Mouse (Mus musculus): ENCODE results near the gene Senp3. TPM values are rescaled to one million over a fixed set of nuclear protein-coding genes. Genes with fewer than 3 reads are reported as not detected.
"Not testable (repeated sequence)": the region's sequence is repeated elsewhere in the genome, so short reads cannot be mapped to it uniquely, and the experiment has no call there.

The Senp3 gene
- total RNA-seq, 2 experiments from 2014 or later = 69.0 to 79.8 TPM

GRCm38 (mm10) chr11:69706775-69707479, 25.0 kb upstream of the Senp3 start:
- DNase-seq (ENCODE audit: low spot score in 2 of 2) = peak; percentile 50 to 57

DNA sequence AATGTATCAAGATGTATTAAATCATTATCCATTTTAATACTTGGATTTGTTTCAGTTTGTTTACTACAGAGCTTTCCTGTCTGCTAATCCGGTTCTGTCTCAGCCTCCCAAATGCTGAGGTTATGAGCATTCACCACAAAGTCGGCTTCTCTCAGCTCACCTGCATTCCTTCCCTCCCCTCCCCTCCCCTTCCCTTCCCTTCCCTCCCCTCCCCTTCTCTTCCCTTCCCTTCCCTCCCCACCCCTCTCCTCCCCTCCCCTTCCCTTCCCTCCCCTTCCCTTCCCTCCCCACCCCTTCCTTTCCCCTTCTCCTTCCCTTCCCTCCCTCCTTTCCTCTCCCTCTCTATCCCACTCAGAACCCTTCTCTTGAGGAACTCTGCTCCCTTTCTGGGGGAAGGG, 22.7 kb upstream of the Senp3 start:
- DNase-seq (ENCODE audit: low spot score in 2 of 2) = no peak

- no peak for DNase-seq (ENCODE audit: low spot score in 2 of 2)
Measured at GRCm38 (mm10) chr11:69703814-69704612, 22.1 kb upstream of the Senp3 start.

GRCm38 (mm10) chr11:69703381-69703780, 21.5 kb upstream of the Senp3 start:
- DNase-seq (ENCODE audit: low spot score in 2 of 2) = not testable (repeated sequence)

DNA sequence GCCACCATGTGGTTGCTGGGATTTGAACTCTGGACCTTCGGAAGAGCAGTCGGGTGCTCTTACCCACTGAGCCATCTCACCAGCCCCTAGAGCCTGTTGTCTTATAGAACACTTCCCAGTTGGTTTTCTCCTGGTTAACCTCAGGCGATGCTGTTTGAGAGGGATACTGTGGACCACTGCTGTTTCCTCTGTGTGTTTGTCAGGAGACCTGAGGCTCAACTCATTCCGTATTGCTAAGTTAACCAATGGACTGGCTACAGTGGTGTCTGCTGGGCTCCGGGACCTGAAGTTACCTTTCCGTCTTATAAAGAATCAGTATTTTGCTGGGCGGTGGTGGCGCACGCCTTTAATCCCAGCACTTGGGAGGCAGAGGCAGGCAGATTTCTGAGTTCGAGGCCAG, 21.0 kb upstream of the Senp3 start:
- DNase-seq (ENCODE audit: low spot score in 2 of 2) = not testable (repeated sequence)

DNA sequence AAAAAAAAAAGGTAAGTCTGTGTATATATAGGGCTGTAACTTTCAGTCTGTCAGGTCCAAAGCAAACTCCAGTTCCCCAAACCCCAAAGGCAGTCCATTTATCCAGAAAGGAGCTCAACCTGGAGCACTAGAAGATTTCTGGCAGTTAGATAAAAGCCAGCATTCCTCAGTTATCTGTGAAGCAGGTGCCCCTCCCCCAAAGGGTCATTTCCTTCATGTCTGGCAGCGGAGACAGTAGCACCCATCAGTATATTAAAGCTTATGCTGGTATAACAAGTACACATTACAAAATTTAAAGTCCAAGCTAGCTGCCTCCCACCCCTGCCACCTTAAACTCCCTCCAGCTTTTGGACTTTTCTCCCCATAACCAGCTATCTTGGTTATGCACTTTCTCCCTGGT, 17.7 kb upstream of the Senp3 start:
- no peak for DNase-seq (ENCODE audit: low spot score in 2 of 2)

GRCm38 (mm10) chr11:69698574-69698973, 16.7 kb upstream of the Senp3 start:
- no peak for DNase-seq (ENCODE audit: low spot score in 2 of 2)

GRCm38 (mm10) chr11:69697396-69697795, 15.5 kb upstream of the Senp3 start:
- no peak for DNase-seq (ENCODE audit: low spot score in 2 of 2)

GRCm38 (mm10) chr11:69695361-69696181, 13.7 kb upstream of the Senp3 start, which contains the start of the genes Tnfsf12 and Tnfsfm13:
TSS of gene Tnfsf12 (minus strand) at chr11:69695849.
TSS of gene Tnfsfm13 (minus strand) at chr11:69696098.
- peak; percentile 72 to 77 for DNase-seq (ENCODE audit: low spot score in 2 of 2)

DNA sequence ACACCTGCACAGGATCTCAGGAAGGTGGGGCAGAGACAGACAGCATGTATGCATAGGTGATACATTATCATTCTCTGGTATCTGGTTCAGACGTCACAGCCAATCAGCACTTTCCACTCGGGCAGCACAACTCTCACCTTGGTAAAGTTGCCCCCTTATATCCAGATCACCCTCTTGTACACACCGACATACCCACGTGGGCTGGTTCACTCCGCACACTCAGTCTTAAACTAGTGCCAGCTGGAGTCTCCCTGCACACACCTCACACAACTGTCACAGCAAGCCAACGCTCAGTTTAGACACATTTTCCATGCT, 13.1 kb upstream of the Senp3 start:
- DNase-seq (ENCODE audit: low spot score in 2 of 2) = no peak

GRCm38 (mm10) chr11:69693421-69693965, 11.6 kb upstream of the Senp3 start:
- no peak for DNase-seq (ENCODE audit: low spot score in 2 of 2)

- DNase-seq (ENCODE audit: low spot score in 2 of 2) = no peak
Measured at GRCm38 (mm10) chr11:69692863-69693262, 11.0 kb upstream of the Senp3 start.

DNA sequence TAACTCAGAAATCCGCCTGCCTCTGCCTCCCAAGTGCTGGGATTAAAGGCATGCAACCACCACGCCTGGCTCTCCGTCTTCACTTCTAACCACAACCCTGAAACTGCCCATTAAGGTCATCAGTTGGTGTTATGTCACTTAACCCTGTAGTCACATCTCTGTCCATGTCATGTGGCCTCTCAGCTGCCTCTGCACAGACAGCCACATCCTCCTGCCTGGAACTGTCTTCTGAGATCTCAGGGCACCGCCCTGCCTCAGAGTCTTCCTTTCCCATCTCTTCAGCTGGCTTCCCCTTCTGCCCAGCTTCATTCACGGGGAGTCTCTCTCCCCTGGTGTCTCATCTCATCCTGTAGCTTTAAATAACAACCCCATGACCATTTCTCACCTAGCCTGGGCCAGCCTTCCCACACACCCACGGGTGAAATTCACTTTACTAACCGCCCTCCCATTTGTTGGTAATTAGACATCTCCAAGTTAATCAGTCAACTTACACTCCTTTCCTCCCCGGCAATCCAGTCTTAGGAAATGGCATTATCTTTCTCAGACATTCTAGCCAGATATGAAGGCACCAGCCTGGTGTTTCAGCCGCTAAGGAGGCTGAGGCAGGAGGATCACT, 10.4 kb upstream of the Senp3 start:
- DNase-seq (ENCODE audit: low spot score in 2 of 2) = no peak

DNA sequence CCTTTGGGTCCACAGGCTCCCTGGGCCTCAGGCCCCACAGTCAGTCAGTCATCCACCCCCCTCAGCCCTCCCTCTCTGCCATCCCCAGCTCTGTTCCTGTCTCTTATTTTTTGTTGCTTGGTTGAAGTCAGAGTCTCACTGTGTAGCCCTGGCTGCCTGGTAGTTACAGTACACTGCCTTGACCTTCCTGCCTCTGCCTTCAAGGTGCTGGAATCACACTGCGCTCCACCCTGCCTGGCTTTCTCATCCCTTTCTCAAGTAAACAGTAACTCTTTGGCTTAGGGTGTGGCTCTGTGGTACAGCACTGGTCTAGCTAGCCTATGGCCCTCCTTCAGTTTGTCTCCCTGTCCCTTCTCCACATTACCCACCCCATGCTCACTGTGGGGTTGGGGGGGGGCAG, 8.0 kb upstream of the Senp3 start:
- no peak for DNase-seq (ENCODE audit: low spot score in 2 of 2)

DNA sequence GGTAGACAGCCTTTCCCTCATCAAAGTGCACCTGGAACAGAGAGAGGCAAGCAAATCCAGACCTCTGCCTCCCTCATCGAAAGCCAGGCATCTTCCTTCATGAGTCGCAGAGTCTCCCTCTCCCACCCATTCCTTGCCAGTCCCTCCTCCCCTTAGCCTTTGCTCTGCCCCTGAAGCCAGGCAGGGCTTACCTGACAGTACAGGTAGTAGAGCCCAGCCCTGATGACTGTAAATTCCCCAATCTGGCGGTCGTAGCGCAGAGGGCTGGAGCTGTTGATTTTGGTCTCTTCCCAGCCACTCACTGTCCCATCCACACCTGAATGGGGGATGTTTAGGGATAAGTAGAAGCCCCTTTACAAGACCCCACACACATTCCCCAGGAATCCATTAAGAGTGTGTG, 5.2 kb upstream of the Senp3 start:
- DNase-seq (ENCODE audit: low spot score in 2 of 2) = no peak

GRCm38 (mm10) chr11:69686377-69686776, 4.5 kb upstream of the Senp3 start:
- peak in 1 of 2 experiments; percentile 61 for DNase-seq (ENCODE audit: low spot score in 2 of 2)

DNA sequence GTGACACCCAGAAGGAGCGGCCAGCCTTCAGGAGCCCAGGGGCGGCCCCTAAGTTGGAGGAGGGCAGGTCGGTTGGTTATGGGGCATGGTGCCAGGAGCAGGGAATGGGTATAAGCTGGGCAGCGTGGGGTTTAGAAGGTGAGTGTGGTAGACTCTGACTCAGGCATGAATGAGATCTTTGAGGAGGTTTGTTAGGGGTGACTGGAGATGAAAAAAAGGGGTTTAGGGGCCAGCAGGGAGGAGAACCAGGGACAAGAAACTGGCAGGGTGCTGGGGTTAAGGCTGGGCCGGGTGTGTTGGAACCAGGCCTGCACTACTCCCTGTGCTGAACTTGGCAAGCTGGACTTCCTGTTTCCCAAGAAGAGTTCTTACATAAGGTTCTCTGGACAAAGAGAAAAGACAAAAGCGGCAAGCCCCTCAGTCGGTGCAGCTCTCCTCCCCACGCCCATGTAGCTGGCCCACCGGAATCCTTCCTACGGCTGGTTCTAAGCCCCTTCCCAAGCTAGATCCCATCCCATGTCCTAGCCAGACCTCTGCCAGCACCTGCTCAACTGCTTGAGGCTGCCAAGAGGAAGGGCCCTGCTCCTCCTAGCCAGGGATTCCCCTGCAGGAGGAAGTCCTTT, 3.8 kb upstream of the Senp3 start, which contains the start of gene Tnfsf13:
Gene Tnfsf13 (minus strand): TSS at position 259 of the 623 bp plus-strand sequence.
- peak in 1 of 2 experiments; percentile 45 for DNase-seq (ENCODE audit: low spot score in 2 of 2)

GRCm38 (mm10) chr11:69684936-69685335, 3.1 kb upstream of the Senp3 start:
- no peak for DNase-seq (ENCODE audit: low spot score in 2 of 2)

GRCm38 (mm10) chr11:69684128-69684745, 2.4 kb upstream of the Senp3 start:
- no peak for DNase-seq (ENCODE audit: low spot score in 2 of 2)

DNA sequence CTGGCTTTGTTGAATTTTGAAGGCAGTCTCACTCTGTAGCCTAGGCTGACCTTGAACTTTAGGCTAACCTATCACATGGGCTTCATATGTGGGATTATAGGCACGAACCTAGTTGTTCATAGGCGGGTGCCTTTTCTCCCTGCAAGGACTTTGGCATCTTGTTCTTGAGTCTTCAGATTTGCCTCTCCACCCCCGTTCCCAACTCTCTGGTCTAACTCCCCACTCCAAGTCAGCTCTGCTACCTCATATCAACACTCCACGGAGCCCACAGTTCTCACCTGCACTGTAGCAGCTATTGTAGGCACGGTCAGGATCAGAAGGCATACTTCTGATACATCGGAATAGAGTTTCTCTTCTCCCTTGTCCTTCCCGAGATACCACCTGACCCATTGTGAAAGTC, 1.7 kb upstream of the Senp3 start:
- no peak for DNase-seq (ENCODE audit: low spot score in 2 of 2)
